Mouse (Mus musculus) bone marrow macrophage, adult 2 months (primary cell): ENCODE measurements around the gene Pnldc1.

Experiments used
- CTCF ChIP-seq: IDR thresholded peaks from 2 replicates; pipeline ENCODE4 v1.5.1; 2012; ENCODE audit warnings: low read depth, mild to moderate bottlenecking, low read length, moderate library complexity
- POLR2A ChIP-seq: IDR thresholded peaks from 2 replicates; pipeline ENCODE4 v1.6.1; 2012; ENCODE audit warnings: mild to moderate bottlenecking, low read depth, low read length, borderline replicate concordance

- TF ChIP-seq CTCF (no peak), POLR2A (no peak)
Observed at GRCm38 (mm10) chr17:12925703-12926180, 15.7 kb upstream of the Pnldc1 start.
